Mouse (Mus musculus): ENCODE measurements around the gene Pklr.
"Not testable (repeated sequence)": the region's sequence is repeated elsewhere in the genome, so short reads cannot be mapped to it uniquely, and the experiment has no call there.

Pklr gene

GRCm38 (mm10) chr3:89125981-89126380, 10.0 kb upstream of the Pklr start:
- no peak for DNase-seq

- no peak for DNase-seq
Observed at GRCm38 (mm10) chr3:89129908-89130307, 6.0 kb upstream of the Pklr start.

- no peak for DNase-seq
Observed at GRCm38 (mm10) chr3:89131816-89132215, 4.1 kb upstream of the Pklr start.

DNA sequence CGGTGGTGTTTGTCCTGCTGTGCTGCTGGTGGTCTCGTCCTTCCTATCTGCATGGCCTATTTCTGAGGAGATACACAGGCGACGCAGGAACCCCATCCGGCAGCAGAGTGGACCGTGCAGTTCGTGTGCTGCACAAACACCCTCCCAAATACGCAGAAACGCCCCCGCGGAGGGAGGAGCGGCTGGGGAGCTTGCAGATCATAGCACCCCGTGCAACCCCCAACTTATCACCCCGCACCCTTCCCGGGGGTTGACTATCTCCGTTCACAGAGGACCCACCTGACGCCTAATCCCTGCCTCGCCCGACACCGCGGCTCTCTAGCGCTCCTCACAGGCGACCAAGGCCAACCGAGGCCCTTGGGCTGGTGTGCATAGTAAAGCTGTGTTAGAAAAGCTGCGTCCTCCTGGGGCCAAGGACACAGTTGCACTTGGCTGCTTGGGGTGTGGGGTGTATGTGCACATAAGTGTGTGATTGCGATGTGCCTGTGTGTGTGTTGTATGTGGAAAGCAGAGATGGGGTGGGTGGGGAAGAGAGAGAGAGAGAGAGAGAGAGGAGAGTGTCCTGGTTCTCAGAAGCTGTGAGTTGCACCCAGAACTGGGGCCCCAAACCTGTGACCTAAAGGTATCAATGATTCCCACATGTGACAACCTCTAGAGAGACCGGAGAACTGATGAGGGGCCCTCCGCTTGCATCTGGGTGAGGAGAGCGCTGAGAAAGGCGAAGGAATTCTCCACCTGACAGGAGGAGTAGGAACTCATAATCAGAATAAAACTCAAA, 3.5 kb upstream of the Pklr start:
- no peak for DNase-seq

DNA sequence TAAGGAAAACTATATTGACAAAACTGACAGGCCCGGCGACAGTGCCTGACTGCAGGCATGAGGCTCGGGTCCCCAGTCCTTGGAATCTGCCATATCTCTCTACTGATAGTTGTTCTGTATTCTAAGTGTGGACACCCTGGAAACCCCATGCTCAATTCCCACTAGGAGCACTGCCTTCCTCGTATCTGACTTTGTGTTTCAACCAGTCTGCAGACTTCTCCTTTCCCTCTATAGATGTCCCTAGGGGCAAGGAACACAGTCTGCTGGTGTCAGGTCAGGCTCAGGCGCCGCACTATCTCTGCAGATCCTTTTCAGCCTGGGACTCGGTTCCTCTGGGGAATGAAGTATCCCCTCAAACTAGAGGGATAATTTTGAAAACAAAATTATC, 2.9 kb upstream of the Pklr start:
- no peak for DNase-seq

DNA sequence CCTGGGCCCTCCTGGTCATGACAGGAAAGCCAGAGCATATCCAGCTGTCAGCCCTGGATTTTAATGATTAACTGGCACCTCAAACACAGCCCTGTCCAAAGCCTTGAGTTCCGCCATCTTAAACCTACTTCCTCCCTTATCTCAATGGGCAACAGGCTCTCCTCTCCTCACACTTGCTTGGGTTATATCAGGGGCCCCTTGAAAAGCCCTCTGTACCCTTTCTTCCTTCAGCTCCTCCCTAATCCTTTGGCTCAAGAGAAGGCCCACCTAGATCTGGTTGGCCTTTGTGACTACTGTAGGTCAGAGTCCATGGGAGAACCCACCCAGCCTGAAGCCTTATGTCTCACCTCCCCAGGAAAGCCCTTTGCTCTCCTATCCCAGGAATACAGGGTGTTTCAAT, 2.2 kb upstream of the Pklr start:
- DNase-seq = no peak

DNA sequence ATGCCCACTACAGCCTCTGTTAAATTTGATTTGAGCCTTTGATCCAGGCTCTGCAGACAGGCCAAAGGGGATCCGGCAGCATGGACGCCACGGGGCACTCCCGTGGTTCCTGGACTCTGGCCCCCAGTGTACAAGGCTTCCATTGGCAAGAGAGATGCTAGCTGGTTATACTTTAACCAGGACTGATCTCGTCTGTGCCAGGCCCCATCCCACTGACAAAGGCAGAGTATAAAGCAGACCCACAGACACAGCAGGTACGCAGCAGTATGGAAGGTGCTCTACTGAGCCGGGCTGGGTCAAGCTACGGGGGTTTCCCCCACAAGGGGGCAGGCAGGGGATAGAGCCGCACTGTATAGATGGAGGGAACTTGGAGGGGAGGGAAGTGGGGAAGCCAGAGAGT, 423 bp downstream of the Pklr start:
- no peak for DNase-seq

DNA sequence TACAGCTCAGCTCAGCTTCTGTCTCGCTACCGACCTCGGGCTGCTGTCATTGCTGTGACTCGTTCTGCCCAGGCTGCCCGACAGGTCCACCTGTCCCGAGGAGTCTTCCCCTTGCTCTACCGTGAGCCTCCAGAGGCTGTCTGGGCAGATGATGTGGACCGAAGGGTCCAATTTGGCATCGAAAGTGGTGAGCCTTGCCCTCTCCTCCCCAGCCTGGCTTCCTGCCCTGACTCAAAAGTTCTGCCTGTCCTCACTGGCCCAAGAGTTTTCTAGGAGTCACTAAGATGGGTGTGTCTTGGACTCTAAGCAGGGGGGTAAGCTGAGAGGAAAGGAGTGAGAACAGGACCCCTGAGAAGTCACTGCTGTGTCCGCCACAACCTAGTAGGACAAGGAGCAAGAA, 8.9 kb downstream of the Pklr start:
- DNase-seq = no peak

GRCm38 (mm10) chr3:89145566-89145965, 9.6 kb downstream of the Pklr start:
- no peak for DNase-seq

DNA sequence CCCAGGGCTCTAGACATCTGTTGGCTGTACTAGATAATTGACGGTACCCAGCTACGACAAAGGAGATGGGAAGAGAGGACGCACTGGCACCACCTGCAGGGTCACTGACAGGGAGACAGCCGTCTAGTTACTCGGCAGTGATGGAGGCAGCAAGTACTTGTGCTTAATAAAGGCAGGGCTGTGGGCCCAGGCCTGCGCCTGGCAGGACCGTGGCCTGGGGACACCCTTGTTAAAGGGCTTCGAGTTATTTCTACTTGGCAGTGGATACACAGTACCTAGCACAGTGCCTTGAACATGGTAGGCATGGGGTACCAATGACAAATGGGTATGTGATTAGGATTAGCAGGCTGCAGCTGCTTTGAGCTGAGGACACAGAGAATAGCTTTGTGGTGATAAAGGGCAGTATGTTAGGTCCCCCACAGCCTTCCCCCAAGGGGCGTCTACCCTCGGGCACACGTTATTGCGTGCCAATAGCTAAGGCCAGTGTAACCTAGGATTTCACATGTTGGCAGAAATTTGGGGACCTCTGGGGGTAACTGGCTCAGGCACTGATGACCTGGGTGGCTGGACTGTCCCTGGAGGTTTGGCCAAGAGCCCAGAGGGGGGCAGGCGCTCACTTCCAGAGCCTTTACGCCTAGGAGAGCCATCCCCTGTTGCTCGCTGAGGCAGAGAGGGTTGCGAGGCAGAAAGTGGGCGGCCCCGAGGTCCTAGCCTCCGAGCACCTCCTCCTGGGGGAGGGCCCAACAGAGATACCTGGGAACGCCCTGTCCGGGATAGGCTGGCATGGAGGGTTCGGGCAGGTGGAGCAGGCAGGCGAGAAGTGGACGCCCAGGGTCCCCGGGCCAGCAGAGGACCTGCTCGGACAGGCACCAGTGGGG, 11.4 kb downstream of the Pklr start:
- no peak for DNase-seq

DNA sequence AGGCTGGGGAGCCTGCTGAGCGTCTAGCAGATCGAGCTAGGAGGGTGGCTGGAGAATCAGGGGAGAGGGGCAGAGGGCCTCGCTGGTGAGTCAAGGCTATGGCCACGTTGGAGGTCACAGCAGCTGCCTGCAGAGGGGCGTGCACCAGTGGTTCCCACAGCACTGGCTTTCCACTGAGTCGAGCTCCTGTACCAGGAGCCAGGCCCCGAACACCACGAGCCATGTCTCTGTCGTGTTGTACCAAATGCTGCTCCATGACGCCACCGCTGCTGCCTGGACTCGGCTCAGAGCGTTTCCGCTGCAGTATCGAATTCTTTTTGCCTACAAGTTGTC, 12.0 kb downstream of the Pklr start:
- DNase-seq = no peak

DNA sequence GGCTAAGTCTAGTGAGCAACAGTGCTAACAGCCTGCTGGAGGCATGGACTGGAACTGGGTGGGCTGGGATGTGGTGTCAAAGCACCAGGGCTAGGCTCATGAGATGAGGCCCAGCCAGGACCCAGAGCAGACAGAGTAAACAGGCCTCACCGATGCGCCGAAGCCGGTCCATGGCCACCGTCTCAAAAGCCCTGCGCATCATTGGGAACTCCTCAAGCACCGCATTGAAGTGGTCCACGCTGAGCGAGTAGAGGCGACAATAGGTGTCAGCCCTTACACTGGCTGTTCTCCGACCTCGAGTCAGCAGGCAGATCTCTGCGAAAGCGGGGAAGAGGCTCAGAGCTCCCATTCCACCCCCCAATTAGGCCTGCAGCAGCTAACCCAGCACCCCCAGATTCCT, 12.6 kb downstream of the Pklr start:
- no peak for DNase-seq

DNA sequence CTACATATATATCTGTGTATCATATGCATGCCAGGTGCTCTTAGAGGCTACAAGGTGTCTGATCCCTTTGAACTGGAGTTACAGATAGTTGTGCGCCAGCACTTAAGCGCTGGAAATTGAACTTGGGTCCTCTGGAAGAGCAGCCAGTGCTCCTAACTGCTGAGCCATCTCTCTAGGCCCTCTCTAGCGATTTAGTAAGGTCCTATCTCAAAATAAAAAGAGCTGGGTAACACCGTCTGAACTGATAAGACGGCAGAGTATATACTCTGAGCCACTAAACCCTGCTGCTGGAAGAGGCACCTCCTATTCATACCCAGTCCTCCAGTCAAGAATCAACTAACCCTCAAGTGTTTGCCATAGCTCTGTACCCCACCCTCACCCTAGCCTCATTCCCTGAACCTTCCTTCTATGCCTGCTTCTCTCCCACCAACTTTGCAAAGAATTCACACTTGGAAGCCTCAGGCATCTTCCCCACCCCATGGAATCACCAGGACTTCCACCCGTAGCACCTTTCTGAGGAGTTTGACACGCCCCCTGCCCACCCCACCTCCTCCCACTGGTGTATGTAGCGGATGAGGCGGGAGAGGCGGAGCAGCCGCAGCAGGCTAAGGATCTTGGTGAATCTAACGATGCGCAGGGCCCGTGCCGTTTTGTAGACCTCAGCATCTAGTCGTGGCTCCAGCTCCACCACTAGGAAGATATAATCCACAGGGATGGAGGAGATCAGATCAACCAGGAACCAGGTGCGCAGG, 16.3 kb downstream of the Pklr start:
- DNase-seq = no peak

GRCm38 (mm10) chr3:89156951-89157350, 21.0 kb downstream of the Pklr start:
- DNase-seq = no peak

DNA sequence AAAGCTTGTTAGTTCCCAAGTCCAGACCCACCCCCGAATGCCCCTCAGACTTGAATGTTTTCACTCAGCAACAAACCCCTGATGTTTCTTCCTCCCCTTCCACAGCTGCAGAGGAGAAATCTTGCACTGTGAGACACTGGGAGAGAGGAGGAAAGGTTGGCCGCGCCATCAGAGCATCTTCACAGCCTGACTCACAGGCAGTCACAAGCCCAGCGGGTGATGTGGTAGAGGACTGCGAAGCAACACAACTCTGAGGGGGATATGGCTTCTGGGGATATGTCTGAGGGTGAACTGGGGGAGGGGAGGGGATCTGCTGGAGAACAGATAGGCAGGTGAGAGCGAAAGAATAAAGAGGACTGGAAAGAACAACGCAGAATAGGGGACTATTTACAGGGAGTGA, 22.7 kb downstream of the Pklr start:
- DNase-seq = no peak

DNA sequence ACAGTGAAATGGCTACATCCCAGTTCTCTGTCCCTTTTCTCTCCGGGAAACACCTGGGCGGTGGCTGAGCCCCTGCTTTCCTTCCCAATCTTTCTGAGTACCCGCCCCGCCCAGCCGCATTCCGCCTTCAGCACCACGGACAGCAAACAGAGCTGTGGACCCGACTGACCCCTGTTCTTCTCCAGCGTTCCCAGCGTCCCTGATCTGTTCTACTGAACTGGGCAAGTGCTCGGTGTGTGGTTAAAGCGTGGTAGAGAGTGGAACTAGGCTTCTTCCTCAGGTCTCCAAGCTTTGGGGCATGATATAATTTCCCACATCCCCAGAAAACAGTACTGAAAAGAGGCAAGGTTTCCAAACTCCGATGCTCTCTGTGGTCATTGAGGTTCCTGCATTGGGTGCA, 23.3 kb downstream of the Pklr start:
- peak in 1 of 2 experiments; percentile 49 for DNase-seq

GRCm38 (mm10) chr3:89159616-89160344, 23.8 kb downstream of the Pklr start, which contains the start of gene Hcn3:
Gene Hcn3 (minus strand): TSS chr3:89160196.
- DNase-seq = peak; percentile 51 to 70

DNA sequence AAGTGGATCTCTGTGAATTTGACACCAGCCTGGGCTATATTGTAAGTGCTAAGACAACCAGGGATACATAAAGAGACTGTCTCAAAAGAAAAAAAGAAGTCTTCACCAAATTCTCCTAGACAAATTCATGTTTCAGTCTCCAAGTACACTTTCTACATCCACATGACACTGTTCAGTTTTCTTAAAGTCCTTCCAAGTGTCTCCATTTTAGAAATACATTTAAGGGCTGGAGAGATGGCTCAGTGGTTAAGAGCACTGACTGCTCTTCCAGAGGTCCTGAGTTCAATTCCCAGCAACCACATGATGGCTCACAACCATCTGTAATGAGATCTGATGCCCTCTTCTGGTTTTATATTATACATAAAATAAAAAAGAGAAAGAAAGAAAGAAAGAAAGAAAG, 25.3 kb downstream of the Pklr start:
- not testable (repeated sequence) for DNase-seq

DNA sequence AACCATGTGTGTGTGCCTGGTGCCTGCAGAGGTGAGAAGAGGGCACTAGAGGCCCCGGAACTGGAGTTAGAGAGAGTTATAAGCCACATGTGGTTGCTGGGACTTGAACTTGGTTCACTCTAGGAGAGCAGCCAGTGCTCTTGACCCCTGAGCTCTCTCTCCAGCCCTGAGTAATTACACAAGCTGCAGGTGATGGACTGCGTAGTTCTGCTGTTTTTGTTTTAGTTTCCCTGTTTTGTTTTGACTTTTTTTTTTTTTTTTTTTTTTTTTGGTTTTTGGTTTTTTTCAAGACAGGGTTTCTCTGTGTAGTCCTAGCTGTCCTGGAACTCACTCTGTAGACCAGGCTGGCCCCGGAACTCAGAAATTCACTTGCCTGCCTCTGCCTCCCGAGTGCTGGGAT, 25.8 kb downstream of the Pklr start:
- DNase-seq = no peak

GRCm38 (mm10) chr3:89163123-89163522, 27.2 kb downstream of the Pklr start:
- no peak for DNase-seq

GRCm38 (mm10) chr3:89163643-89164245, 27.8 kb downstream of the Pklr start:
- no peak for DNase-seq

DNA sequence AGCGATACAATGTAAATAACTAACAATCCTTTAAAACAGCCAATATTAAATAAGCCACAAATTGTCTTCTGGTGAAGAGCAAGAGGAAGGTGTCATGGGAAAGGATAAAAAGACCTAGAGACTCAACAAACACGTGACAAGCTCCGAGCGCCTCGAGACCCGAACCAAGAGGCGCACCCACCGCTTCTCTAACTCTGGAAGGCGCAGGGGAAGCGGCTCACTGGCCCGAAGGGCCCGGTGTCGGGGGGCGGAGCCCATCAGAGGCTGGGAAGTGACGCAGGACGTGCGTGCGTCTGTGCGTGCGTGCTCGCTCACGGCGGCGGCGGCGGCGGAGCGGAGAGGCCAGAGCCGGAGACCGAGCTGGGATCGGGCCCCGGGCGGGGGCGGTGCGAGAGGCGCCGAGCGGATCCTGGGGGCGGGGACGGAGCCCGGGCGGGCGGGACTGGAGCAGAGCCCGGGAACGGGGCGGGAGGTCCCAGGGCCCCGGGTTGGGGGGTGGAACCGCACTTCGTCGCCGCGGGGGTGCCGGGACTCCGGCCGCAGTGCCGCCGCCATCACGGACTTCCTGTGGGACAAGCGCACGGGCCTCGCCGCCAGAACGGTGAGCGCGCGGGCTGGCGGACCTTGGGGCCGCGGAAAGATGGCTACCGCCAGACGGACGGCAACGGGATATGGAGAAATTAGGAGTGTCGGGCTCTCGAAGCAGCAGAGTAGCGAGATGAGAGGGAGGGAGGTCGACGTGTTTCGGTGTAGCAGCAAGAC, 28.7 kb downstream of the Pklr start, which contains the start of gene Clk2:
Gene Clk2 (plus strand): TSS at position 290 of the 762 bp plus-strand sequence.
- peak; percentile 89 to 91 for DNase-seq

Data from spleen, adult 18-20 months (tissue).